Mouse (Mus musculus) right cerebral cortex, postnatal 10 days (tissue): ENCODE data around the gene Sae1.

Source experiments
- DNase-seq, 2 experiments: peaks; one replicate each; pipeline ENCODE4 v3.0.0; 2021; ENCODE audit warnings: low spot score in 2 of 2

Sae1 gene

GRCm38 (mm10) chr7:16364319-16364718 lies 23.3 kb downstream of the Sae1 start:
- DNase-seq, result no peak

GRCm38 (mm10) chr7:16357602-16358001 lies 30.0 kb downstream of the Sae1 start:
- DNase-seq, result no peak

- no peak for DNase-seq
These were observed 31.6 kb downstream of the Sae1 start for GRCm38 (mm10) chr7:16355854-16356594.

- DNase-seq, result no peak
These were observed 37.6 kb downstream of the Sae1 start for GRCm38 (mm10) chr7:16349999-16350398.

- DNase-seq, result no peak
These were observed 42.3 kb downstream of the Sae1 start for GRCm38 (mm10) chr7:16345297-16345696.

GRCm38 (mm10) chr7:16344598-16344997 lies 43.0 kb downstream of the Sae1 start:
- DNase-seq, result no peak

- no peak for DNase-seq
These were observed 49.9 kb downstream of the Sae1 start for GRCm38 (mm10) chr7:16337733-16338132.

GRCm38 (mm10) chr7:16329146-16329545 lies 58.5 kb downstream of the Sae1 start:
- no peak for DNase-seq

- DNase-seq, result no peak
These were observed 61.0 kb downstream of the Sae1 start for GRCm38 (mm10) chr7:16326607-16326971.

GRCm38 (mm10) chr7:16325920-16326606 lies 61.5 kb downstream of the Sae1 start:
- peak; percentile 48 to 54 for DNase-seq

- DNase-seq, result no peak
These were observed 62.9 kb downstream of the Sae1 start for GRCm38 (mm10) chr7:16324661-16325060.

GRCm38 (mm10) chr7:16320479-16320878 lies 67.1 kb downstream of the Sae1 start:
- no peak for DNase-seq

- DNase-seq, result no peak
These were observed 68.4 kb downstream of the Sae1 start for GRCm38 (mm10) chr7:16319216-16319615.

- no peak for DNase-seq
These were observed 70.5 kb downstream of the Sae1 start for GRCm38 (mm10) chr7:16317094-16317493.

GRCm38 (mm10) chr7:16315222-16315759 lies 72.3 kb downstream of the Sae1 start:
- DNase-seq, result no peak

- DNase-seq, result no peak
These were observed 73.3 kb downstream of the Sae1 start for GRCm38 (mm10) chr7:16314221-16314775.

- DNase-seq, result peak; percentile 84
These were observed 74.0 kb downstream of the Sae1 start for GRCm38 (mm10) chr7:16313481-16314220.

- DNase-seq, result peak; percentile 60 to 67
These were observed 74.8 kb downstream of the Sae1 start for GRCm38 (mm10) chr7:16312672-16313311.

- no peak for DNase-seq
These were observed 75.5 kb downstream of the Sae1 start for GRCm38 (mm10) chr7:16312011-16312671.

- DNase-seq, result peak; percentile 48 to 65
These were observed 76.1 kb downstream of the Sae1 start for GRCm38 (mm10) chr7:16311453-16312004.
